Mouse (Mus musculus): Measurements from ENCODE around the gene Rab8b. TPM values are rescaled to one million over a fixed set of nuclear protein-coding genes. Genes with fewer than 3 reads are reported as not detected.
A peak's percentile ranks its signal among the peaks of the same experiment; 100 is the strongest.
"Not testable (repeated sequence)": the region's sequence is repeated elsewhere in the genome, so short reads cannot be mapped to it uniquely, and the experiment has no call there.

Gene Rab8b
- total RNA-seq, 2 experiments from 2014 or later: 4.9 to 6.5 TPM

DNA sequence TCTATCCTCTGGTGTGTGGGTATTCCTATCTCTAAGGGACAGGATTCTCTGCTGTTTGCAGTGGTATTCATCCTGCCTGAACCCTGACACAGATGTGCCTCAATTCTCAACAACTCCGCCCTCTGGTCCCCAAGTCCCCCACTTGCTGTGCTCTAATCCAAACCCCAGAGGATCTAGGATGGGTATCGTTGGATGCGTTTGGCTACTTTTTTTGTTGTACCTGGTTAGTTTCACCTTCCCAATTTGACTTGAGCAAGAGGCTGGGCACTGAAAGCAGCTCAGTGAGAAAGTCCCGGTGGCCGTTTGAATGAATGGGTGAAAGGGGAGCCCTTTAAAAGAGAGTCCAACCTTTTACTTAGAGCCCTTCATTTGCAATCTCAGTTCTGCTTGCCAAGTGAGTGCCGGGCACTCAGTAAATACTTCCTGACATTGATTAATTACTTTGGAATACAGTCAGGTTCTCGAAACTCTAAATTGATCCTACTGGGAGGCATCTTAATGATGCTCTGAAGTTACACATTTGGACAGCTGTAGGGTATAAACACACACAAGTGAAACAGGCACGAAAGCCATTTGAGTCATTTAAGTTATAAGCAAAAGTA lies 32.1 kb downstream of the Rab8b start:
- DNase-seq (ENCODE audit: low spot score): no peak

DNA sequence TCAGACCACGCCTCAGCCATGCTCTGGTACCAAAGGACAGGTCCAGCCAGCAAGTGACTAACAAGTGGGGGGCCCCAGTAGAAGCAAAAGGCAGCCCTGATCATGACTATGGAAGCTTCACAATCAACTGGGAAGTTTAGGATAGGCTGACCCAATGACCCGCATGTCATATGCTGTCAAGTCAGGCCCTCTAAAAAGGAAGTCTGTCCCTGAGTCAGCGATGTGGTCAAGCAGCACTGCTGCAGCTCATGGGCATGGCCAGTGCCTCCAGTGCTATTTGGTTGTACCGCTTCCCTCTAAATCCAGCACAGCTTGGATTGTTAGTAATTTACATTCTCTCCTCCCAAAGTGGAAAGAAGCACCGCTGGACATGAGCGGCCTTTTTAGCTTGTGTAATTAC lies 32.7 kb downstream of the Rab8b start:
- no peak for DNase-seq (ENCODE audit: low spot score)

DNA sequence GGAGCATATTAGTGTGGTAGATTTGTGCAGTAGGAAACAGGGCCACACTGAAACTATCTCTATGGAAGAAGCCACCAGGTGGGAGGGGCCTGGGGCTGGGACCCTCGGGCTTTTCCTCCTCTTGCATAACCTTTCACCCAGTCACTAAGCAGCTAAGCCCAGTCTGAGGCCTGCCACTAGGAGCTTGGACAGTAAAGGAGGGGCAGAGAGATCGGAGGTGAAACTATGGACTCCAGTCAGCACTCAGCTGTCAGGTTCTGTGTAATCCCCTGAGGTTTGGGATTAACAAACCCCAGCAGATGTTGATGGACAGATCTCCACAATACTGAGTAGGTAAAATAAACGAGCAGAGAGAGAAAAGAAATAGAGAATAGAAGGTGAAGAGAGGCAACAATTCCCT lies 33.1 kb downstream of the Rab8b start:
- DNase-seq (ENCODE audit: low spot score): no peak

DNA sequence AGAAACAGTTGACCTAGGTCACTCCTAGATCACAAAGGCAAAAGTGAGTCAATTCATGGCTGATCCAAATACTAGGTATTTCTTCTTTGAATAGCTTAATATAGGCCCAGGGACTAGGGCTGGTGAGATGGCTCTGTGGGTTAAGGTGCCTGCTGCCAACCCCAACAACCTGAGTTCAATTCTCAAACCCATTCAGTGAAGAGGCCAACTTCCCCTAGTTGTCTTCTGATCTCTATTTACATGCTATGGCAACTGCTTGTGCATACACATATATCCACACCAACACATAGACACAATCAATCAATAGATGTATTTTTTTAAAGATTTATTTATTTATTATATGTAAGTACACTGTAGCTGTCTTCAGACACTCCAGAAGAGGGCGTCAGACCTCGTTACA lies 34.9 kb downstream of the Rab8b start:
- DNase-seq (ENCODE audit: low spot score): no peak

DNA sequence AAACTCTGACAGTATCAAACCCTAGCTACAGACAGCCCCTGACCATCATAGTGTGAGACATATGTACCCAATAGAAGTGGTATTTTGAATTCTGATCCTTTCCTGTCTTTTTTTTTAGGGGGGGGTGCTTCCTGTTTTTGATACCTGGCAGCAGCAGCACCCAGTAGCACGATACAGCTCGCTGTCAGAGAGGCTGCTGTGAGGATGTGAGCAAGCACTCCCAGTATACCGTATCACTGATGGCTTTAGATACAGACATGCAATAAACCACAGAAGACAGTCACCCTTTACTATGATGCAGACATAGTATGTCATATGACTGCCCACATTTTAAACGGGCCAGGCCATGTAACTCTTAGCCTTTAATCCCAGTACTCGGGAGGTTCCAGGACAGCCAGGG lies 36.0 kb downstream of the Rab8b start:
- no peak for DNase-seq (ENCODE audit: low spot score)

DNA sequence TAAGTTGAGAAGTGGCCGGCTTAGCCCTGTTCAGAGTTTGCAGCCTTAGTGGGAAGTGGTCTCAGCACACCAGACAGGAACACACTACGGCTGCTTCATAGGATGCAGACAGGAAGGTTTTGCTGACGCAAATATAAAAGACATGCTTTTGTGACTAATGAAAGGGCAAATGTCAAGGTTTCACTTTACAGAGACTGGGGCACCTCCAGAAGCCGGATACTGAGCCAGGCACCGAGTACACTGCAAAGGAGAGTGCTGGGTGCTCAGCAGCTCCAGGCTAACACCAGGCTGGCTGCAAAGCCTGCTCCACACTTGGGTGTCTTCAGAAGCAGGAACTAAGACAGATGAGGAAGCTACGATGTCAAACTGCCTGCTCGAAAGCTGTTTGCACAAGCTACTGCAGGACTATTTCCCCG lies 37.1 kb downstream of the Rab8b start:
- no peak for DNase-seq (ENCODE audit: low spot score)

DNA sequence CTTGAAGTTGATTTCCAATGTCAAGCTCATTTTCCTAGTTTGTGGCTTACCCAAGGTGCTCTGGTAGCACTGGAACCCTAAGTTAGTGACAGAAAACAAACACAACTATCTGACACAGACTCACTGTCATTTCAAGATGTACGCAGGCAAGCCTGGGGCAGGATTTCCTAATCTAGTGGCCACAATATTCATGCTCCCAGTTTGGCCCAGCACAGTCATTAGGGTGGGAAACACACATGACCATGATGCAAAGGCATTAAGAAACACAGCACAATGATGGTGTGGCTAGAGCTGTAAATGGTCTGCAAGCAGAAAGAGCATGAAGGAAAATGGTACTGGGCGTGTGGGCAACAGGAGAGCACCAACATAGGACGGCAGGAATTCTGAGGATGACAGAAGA lies 37.6 kb downstream of the Rab8b start:
- DNase-seq (ENCODE audit: low spot score): no peak

DNA sequence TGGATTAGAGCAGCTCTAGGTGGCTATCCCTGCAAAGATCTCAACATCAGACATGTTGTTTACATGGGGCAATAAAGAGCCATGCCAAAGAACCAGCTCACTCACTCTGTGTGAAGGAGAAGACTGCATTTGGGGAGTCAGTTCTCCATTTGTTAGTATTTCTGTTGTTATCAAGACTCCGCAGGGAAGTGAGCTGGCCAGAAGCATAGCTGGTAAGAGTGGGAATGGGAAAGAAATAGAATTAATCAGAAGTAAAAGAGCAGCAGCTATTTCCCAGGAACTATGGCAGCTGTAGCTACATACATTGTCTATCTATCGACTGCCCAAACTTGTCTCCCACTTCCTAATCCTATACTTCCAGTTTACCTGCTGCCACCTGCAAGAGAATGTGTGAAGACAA lies 38.7 kb downstream of the Rab8b start:
- DNase-seq (ENCODE audit: low spot score): no peak

DNA sequence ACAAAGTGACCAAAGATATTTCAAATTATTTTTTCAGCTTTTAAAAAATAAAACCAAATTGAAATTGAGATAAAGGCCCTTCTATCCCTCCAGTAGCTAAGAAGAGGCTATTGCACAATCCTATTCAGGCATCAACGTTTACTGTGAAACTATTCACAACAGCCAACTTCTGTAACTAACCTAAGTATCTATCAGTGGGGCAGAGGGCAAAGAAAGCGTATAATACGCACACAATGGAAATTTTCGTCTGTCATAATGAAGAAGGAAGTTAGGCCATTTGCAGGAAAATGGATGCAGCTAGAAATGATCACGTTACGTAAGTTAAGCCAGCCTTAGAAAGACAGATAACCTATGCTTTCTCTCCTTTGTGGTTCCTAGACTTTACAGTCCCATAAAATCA lies 40.0 kb downstream of the Rab8b start:
- DNase-seq (ENCODE audit: low spot score): no peak

DNA sequence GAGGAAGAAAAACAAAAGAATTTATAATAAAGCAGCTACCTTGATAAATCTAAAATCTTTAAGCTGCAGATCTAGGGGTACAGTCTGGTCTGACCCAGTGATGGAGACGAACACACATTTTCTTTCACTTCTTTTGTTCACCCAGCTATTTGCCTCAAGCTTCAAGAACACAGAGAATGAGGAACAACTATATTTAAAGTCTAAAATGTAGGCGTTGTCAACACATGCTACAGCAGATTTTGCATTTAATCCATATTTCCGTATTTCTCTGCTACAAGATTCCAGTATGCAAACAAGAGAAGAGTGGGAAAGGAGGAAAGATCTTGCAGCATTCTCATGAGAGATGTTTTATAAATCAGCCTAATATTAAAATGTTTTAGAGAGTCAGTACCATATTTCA lies 40.6 kb downstream of the Rab8b start:
- no peak for DNase-seq (ENCODE audit: low spot score)

DNA sequence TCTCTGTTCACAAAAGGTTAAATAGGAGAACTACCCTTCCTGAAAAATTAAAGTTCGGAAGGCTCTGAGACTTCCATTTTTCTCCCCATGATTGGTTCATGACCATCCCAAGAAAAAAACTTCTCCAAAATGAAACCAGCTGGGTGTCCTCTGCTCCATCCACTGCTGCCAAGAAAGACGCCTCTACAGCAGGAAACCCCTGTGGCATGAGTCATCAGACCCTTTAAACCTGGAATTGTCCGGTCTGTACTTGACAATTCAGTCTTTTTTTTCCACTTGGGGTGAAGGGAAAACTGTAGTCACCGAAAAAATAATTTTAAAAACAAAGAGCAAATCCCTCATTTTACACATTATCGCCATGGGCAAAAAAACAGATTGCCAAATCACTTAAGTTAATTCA lies 42.9 kb downstream of the Rab8b start:
- DNase-seq (ENCODE audit: low spot score): peak; percentile 39

DNA sequence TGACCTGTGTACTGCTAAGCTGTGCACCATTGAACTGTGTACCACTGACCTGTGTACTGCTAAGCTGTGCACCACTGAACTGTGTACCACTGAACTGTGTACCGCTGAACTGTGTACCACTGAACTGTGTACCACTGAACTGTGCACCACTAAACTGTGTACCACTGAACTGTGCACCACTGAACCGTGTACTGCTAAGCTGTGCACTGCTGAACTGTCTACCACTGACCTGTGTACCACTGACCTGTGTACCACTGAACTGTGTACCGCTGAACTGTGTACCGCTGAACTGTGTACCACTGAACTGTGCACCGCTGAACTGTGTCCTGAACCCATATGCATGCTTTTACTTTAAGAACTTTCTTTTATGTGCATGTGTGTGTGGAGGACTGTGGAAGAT lies 45.2 kb downstream of the Rab8b start:
- no peak for DNase-seq (ENCODE audit: low spot score)

DNA sequence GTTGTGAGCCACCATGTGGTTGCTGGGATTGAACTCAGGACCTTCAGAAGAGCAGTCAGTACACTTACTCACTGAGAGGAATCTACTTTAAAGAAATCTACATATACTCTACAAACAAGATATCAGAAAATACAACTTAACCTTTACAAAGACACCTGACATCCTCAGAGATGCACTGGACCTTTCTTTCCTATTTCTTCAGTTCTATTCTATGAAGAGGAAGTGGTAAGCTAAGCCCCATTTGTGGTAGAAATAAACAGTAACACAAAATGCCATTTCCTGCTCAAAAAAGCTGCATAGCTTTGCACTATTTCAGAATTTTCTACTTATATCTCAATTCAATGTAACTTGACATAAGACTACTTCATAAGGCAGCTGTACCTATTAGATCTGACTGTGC lies 46.0 kb downstream of the Rab8b start:
- DNase-seq (ENCODE audit: low spot score): no peak

DNA sequence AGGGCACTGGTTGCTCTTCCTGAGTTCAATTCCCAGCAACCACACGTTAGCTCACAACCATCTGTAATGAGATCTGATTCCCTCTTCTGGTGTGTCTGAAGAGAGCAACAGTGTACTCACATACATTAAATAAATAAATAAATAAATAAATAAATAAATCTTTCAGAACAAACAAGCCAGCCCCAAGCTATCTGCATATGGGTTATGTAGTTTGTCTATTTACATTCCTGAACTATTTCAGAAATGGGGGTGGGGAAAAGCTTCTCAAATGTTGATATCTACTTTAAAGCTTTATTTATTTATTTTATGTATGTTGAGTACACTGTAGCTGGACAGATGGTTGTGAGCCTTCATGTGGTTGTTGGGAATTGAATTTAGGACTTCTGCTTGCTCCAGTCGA lies 46.5 kb downstream of the Rab8b start:
- not testable (repeated sequence) for DNase-seq (ENCODE audit: low spot score)

DNA sequence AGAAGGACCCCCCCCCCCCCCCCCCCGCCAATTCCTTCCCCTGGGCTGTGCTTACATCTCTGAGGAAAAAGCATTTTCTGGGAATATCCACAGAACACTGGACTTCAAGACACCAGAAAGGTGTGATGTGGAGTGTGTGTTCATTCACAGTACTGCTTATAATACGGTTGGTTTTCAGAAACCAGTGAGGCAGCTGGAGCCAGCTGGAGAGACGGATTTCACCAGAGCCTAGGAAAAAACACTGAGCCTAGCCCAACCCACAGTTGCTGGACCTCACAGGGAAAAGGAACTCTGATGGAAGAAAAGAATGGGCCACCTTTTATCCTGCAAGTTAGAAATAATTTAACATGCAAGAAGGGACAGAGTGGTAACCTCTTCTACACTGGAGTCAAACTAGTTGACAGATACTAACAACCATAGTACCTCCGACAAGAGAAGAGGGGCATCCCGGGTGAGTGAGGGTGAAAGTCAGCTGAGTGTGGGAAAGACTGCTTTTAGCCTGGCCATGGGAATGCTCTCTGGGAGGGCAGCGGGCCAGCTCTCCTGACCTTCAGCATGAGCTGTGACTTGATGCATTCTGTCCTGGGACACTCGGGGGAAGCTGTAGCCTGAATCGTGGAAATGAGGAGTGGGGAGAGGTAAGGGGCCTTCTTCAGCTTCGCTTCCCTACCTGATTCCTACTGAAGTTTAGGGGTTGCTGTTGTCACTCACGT lies 47.3 kb downstream of the Rab8b start:
- DNase-seq (ENCODE audit: low spot score): peak; percentile 53

DNA sequence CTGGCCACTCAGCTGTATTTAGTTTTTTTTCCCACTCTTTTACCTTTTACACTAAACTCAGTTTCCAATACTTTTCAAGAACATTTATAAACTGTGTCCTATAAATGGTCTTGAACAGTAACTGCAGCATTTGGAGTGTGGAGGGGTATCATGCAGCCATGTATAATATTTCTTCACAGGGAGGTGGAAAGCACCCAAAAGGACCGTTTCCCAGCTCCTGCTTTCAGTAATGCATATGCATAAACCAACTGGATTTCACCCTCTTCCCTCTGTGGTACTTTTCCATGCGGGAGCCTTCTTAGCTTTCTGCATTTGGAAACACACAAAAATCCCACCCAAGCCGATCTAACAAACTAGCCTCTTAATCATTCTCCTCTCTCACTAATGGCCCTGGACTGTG lies 54.8 kb downstream of the Rab8b start:
- DNase-seq (ENCODE audit: low spot score): no peak

DNA sequence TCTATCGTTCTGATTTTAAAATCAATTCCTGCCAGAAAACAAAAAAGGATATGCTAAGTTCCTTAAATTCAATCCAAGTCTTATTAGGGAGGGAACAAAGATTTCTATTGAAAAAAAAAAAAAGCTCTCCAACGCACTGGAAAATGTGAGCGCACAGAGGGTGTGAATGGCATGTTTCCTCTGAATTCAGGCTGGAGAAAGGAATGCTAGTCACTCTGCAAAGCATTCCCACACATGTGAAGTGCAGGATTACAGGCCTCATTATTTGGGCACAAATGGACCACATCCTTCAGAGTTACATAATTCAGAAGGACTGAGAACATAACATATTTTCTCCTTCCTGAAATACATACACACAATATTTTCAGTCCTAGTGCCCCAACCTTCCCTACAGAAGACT lies 56.0 kb downstream of the Rab8b start:
- DNase-seq (ENCODE audit: low spot score): peak; percentile 9

DNA sequence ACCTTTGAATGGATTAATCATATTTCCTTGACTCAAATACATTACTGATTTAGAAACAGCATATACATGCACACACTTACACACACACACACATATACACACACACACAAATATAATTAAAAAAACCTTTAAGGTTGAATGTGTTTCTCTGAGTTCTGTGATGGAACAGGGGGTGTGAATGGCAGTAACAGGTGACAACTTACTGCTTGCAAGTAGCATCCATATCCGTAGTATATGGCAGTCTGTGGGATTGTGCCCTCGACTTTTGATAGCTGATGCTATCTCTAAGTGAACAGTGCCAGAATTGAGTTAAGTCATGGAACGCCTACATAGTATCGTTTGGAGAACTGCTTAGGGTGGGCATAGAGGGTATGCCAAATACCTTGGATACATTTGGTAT lies 57.3 kb downstream of the Rab8b start:
- DNase-seq (ENCODE audit: low spot score): no peak

DNA sequence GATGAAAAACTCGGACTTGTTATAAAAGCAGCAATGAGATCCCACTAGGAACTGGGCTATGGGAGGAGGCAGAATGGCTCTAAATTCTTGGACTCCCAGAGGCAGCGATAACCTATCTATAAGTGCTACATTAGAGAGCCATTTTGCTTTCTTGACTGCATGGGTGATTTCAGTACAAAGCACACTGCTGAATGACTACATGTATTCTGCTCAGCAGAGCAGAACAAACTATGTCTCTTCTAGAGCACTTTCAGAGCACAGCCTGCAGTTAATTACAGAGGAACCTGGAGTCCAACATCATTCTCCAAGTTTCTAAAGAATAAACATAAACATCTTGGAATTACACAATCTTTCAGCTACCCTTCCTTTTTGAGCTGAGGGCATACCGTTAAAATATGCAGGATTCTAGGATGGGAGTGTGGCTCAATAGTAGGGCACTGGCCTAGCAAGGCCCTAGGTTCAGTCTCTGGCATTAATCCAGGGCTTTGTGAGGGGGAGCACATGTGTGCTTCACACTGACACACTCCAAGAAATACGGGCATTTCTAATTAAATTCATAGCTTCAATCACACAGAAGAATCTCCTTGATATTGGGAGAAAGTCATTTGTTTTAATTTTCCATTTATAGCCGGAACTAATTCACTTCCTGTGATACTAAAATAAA lies 58.3 kb downstream of the Rab8b start:
- no peak for DNase-seq (ENCODE audit: low spot score)

DNA sequence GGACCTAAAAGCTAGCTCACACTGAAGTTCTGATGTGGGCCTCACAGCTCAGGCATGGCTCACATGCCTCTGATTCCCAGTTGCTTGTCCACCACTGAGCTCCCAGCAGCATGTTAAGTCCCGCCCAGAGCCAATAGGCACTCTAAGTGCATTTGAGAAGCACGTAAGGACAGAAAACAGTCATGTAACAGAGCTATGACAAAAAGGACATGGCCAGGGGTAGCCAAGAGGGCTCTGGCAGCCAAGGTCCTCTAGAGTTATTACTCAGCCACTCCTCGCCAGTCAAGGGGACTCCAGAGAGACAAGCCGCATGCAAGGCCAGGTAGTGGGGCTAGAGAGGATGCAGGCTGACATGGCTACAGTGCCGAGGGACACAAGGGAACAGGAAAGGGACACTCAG lies 60.0 kb downstream of the Rab8b start:
- DNase-seq (ENCODE audit: low spot score): no peak

DNA sequence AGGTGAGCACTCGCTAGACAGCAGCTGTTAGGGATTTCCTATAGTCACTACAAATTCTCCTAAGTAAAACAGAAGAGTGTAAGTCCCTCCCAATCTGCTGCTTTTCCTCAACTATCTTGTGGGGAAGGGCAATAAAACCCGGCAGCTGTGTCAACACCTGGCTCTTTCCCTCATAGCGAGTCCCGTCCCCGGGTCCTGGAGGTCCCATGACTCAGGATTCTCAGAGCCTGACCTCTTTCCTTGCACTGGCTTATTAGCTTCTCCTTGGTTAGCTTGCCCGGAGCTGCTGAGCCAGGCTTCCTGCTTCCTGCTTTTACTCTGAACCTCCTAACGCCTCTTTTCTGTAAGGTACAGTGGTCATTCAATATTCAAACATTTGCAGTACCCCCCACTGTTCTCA lies 63.6 kb downstream of the Rab8b start:
- DNase-seq (ENCODE audit: low spot score): no peak

DNA sequence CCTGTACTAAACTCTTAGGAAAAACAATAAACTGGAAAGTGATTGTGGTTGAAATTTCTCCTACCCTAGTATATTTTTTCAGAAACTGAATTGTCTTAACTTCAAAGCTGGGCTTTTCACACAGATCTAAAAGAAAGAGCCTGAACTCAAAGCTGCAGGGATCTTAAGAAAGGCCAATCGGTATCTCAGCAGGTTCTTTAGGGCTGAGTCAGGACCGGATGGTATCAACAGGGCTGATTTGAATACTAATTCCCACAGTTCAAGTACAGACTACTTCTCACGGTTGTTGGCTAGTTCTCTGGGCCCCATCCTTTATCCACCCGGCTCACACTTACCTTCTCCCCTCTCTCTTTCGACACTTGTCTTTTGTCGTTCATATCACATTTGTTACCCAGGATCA lies 66.9 kb downstream of the Rab8b start:
- no peak for DNase-seq (ENCODE audit: low spot score)

DNA sequence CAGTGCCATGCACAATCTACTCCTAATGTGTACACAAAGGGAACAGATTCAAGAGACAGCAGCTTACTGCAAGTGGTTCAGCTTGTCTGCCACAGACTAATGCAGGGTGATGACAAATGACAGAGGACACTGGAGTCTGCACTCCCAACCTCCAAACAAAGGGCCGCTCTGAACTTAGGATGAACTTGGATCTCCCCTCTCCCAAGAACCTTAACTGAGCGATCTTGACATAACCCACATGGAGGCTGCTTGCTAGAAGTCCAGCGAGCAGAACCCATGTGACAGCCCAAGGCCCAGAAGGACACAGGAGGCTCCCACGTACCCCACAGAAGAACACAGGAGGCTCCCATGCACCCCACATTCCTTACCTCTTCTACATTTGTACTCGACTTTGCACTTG lies 68.5 kb downstream of the Rab8b start:
- DNase-seq (ENCODE audit: low spot score): no peak

Measured in gastrocnemius, adult 18-20 months (tissue).